Mouse (Mus musculus): Measurements from ENCODE around the gene Olfr299. TPM values are rescaled to one million over a fixed set of nuclear protein-coding genes. Genes with fewer than 3 reads are reported as not detected.

The Olfr299 gene
- not detected for polyA plus RNA-seq (2014; fragmentation: Illumina TruSeq; extraction: RNeasy Lipid Tissue Mini Kit (QIAGEN cat#74804); ENCODE audit: low replicate concordance)

GRCm38 (mm10) chr7:86459621-86460020 is at the start of gene Olfr299:
TSS of gene Olfr299 (plus strand) at chr7:86459921.

GRCm38 (mm10) chr7:86492384-86492783 is 32.7 kb downstream of the Olfr299 start, which contains the start of gene Olfr298:
TSS of gene Olfr298 (minus strand) at chr7:86492484.

Other genes starting within 250 kb of the Olfr299 start
- not detected for gene Vmn2r76, start 213.6 kb upstream of the Olfr299 start, polyA plus RNA-seq (2014; fragmentation: Illumina TruSeq; extraction: RNeasy Lipid Tissue Mini Kit (QIAGEN cat#74804); ENCODE audit: low replicate concordance)
- not detected for gene Olfr310, start 182.7 kb upstream of the Olfr299 start, polyA plus RNA-seq (2014; fragmentation: Illumina TruSeq; extraction: RNeasy Lipid Tissue Mini Kit (QIAGEN cat#74804); ENCODE audit: low replicate concordance)
- gene Olfr309, start 146.2 kb upstream of the Olfr299 start, polyA plus RNA-seq (2014; fragmentation: Illumina TruSeq; extraction: RNeasy Lipid Tissue Mini Kit (QIAGEN cat#74804); ENCODE audit: low replicate concordance): not detected
- gene Olfr308, start 134.3 kb upstream of the Olfr299 start, polyA plus RNA-seq (2014; fragmentation: Illumina TruSeq; extraction: RNeasy Lipid Tissue Mini Kit (QIAGEN cat#74804); ENCODE audit: low replicate concordance): not detected
- gene Olfr307, start 122.3 kb upstream of the Olfr299 start, polyA plus RNA-seq (2014; fragmentation: Illumina TruSeq; extraction: RNeasy Lipid Tissue Mini Kit (QIAGEN cat#74804); ENCODE audit: low replicate concordance): not detected
- gene Olfr305, start 93.0 kb upstream of the Olfr299 start, polyA plus RNA-seq (2014; fragmentation: Illumina TruSeq; extraction: RNeasy Lipid Tissue Mini Kit (QIAGEN cat#74804); ENCODE audit: low replicate concordance): not detected
- gene Olfr304, start 73.3 kb upstream of the Olfr299 start, polyA plus RNA-seq (2014; fragmentation: Illumina TruSeq; extraction: RNeasy Lipid Tissue Mini Kit (QIAGEN cat#74804); ENCODE audit: low replicate concordance): not detected
- not detected for gene Olfr303, start 62.1 kb upstream of the Olfr299 start, polyA plus RNA-seq (2014; fragmentation: Illumina TruSeq; extraction: RNeasy Lipid Tissue Mini Kit (QIAGEN cat#74804); ENCODE audit: low replicate concordance)
- not detected for gene Olfr301, start 56.1 kb upstream of the Olfr299 start, polyA plus RNA-seq (2014; fragmentation: Illumina TruSeq; extraction: RNeasy Lipid Tissue Mini Kit (QIAGEN cat#74804); ENCODE audit: low replicate concordance)
- not detected for gene Olfr298, start 32.6 kb downstream of the Olfr299 start, polyA plus RNA-seq (2014; fragmentation: Illumina TruSeq; extraction: RNeasy Lipid Tissue Mini Kit (QIAGEN cat#74804); ENCODE audit: low replicate concordance)
- gene Olfr297, start 60.0 kb downstream of the Olfr299 start, polyA plus RNA-seq (2014; fragmentation: Illumina TruSeq; extraction: RNeasy Lipid Tissue Mini Kit (QIAGEN cat#74804); ENCODE audit: low replicate concordance): not detected
- gene Olfr295, start 123.9 kb downstream of the Olfr299 start, polyA plus RNA-seq (2014; fragmentation: Illumina TruSeq; extraction: RNeasy Lipid Tissue Mini Kit (QIAGEN cat#74804); ENCODE audit: low replicate concordance): not detected
- not detected for gene Olfr294, start 156.7 kb downstream of the Olfr299 start, polyA plus RNA-seq (2014; fragmentation: Illumina TruSeq; extraction: RNeasy Lipid Tissue Mini Kit (QIAGEN cat#74804); ENCODE audit: low replicate concordance)
- gene Olfr293, start 189.1 kb downstream of the Olfr299 start, polyA plus RNA-seq (2014; fragmentation: Illumina TruSeq; extraction: RNeasy Lipid Tissue Mini Kit (QIAGEN cat#74804); ENCODE audit: low replicate concordance): not detected
- gene Olfr292, start 228.4 kb downstream of the Olfr299 start, polyA plus RNA-seq (2014; fragmentation: Illumina TruSeq; extraction: RNeasy Lipid Tissue Mini Kit (QIAGEN cat#74804); ENCODE audit: low replicate concordance): not detected

All from small intestine, adult 10 weeks (tissue).